Mouse (Mus musculus): Measurements from ENCODE around the gene Tmem89.

GRCm38 (mm10) chr9:108945608-108946007, 31.2 kb downstream of the Tmem89 start:
- TF ChIP-seq GATA1 (IDR thresholded peaks at IDR 0.05; ENCODE audit: borderline replicate concordance, low read length) (no peak), FLI1 (IDR thresholded peaks at IDR 0.05; ENCODE audit: low read length) (no peak)
